Mouse (Mus musculus) adrenal gland, adult 18-20 months (tissue): ENCODE results near the gene Fam104a. TPM values are rescaled to one million over a fixed set of nuclear protein-coding genes. Genes with fewer than 3 reads are reported as not detected.

Experiments
- total RNA-seq, 2 experiments: library from RNA; stranded (reverse); gene quantifications; 1 replicate in 1 of 2; 2 replicates in 1 of 2; pipeline ENCODE4 v1.2.3; 2021

Gene Fam104a
- total RNA-seq, 2 experiments from 2014 or later: 32.9 to 36.0 TPM

Other genes starting within 250 kb of the Fam104a start
- gene Sstr2, start 64.8 kb downstream of the Fam104a start, total RNA-seq: 1 to 10 TPM; 2.4 to 7.0 TPM
- gene Cog1, start 35.0 kb downstream of the Fam104a start, total RNA-seq: 10 to 100 TPM; 36.5 to 44.0 TPM
- gene Slc39a11, start 34.1 kb downstream of the Fam104a start, total RNA-seq: 10 to 100 TPM; 23.1 to 29.1 TPM
- 10 to 100 TPM; 14.3 to 17.1 TPM for gene D11Wsu47e, start 257 bp upstream of the Fam104a start, total RNA-seq
- gene Cpsf4l, start 25.9 kb upstream of the Fam104a start, total RNA-seq: under 1 TPM; 0.30 to 0.38 TPM
- gene Cdc42ep4, start 67.7 kb upstream of the Fam104a start, total RNA-seq: 100 to 1,000 TPM in 1 of 2 experiments, 10 to 100 TPM in 1; 70.0 to 160 TPM